Mouse (Mus musculus) left cerebral cortex, postnatal 25 days (tissue): Measurements from ENCODE around the gene Olfr380. TPM values are rescaled to one million over a fixed set of nuclear protein-coding genes. Genes with fewer than 3 reads are reported as not detected.

Experiments
- DNase-seq, 2 experiments: peaks; one replicate each; pipeline ENCODE4 v3.0.0; 2022; ENCODE audit warnings: low spot score in 2 of 2, mixed read lengths in 1 of 2
- intact Hi-C: fragments of 180-260 bp; cut with DNase I; formaldehyde crosslinking; loops from one replicate; pipeline ENCODE4 v1.15.1; 2025
- total RNA-seq, 2 experiments: library from RNA; stranded (reverse); gene quantifications; 2 replicates each; pipeline ENCODE4 v1.2.3; 2021

The Olfr380 gene
- total RNA-seq: not detected

- intact Hi-C loops: no loop called here
- no peak for DNase-seq
Observed at GRCm38 (mm10) chr11:73457408-73457807, at the start of gene Olfr380. TSS of gene Olfr380 (minus strand) at chr11:73457508.

- no peak for DNase-seq
- intact Hi-C loops: no loop called here
Observed at GRCm38 (mm10) chr11:73491503-73491902, 34.2 kb upstream of the Olfr380 start, which contains the start of gene Olfr381. TSS of gene Olfr381 (minus strand) at chr11:73491603.

GRCm38 (mm10) chr11:73428377-73428776, 28.9 kb downstream of the Olfr380 start, which contains the start of gene Olfr378:
TSS of gene Olfr378 (minus strand) at chr11:73428477.
- intact Hi-C loops: no loop called here

More at GRCm38 (mm10) chr11:73428377-73428776, 28.9 kb downstream of the Olfr380 start, which contains the start of gene Olfr378:
- no peak for DNase-seq

Other genes starting within 250 kb of the Olfr380 start
- gene Trpv1, start 223.2 kb downstream of the Olfr380 start, total RNA-seq: under 1 TPM in 1 of 2 experiments, not detected in 1; 0.50 TPM
- gene Trpv3, start 190.1 kb downstream of the Olfr380 start, total RNA-seq: under 1 TPM; 0.25 to 0.48 TPM
- gene Aspa, start 127.9 kb downstream of the Olfr380 start, total RNA-seq: 10 to 100 TPM in 1 of 2 experiments, 1 to 10 TPM in 1; 8.6 to 12.9 TPM
- gene Gm49340, start 127.8 kb downstream of the Olfr380 start, total RNA-seq: not detected
- gene Spata22, start 127.8 kb downstream of the Olfr380 start, total RNA-seq: not detected
- gene Olfr20, start 106.7 kb downstream of the Olfr380 start, total RNA-seq: not detected
- not detected for gene Olfr376, start 86.3 kb downstream of the Olfr380 start, total RNA-seq
- gene Olfr1, start 57.9 kb downstream of the Olfr380 start, total RNA-seq: not detected
- gene Olfr378, start 29.0 kb downstream of the Olfr380 start, total RNA-seq: not detected
- gene Olfr381, start 34.1 kb upstream of the Olfr380 start, total RNA-seq: not detected
- not detected for gene Olfr382, start 59.7 kb upstream of the Olfr380 start, total RNA-seq
- gene Olfr385, start 135.5 kb upstream of the Olfr380 start, total RNA-seq: not detected
- gene Olfr384, start 141.1 kb upstream of the Olfr380 start, total RNA-seq: not detected
- not detected for gene Zfp735, start 231.3 kb upstream of the Olfr380 start, total RNA-seq